8 mouse cellular contexts compared by ENCODE assay signal in the genomic region with DNA sequence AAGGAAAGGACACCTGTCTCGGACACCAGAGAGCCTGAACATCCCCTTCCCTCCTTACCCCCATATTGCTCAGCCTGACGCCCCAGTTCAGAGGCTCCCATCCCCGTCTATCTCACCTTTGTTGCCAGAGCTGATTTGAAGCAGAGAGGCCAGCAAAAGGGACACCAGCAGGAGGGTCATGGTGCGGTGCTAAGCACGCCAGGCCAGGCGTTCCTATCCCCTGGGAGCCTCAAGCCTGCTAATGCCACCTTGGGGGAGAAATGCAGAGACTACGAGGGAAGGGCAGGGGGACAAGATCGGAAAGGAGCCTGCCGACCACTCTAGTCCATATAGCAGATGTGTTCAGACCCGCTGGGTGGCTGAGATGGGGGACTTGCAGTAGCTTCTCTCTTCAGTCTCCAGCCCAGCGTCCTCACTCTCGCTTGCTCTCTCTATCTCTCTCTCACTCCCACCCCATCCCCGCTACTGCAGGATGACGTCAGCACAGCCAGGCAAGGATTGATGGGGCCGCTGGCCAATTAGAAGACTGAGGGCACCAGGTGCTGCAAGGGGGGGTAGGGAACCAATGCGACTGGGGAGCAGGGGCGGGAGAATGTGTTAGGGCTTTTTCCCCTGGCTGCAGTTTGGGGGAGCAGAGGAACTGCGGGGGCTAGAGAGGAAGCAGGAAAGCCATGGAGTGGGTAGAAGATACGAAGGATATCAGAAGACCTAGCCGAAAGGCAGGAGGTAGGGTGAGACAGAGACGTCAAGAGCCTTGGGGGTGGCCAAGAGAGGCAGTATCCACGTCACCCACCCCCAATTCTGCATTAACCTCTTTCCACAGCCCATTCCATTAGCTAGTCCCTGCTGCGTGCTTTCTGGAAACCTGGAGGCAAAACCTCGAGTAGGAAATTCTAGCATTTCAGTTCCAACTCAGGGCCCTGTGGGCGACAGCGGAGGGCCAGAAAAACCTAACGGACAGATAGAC. TPM values are rescaled to one million over a fixed set of nuclear protein-coding genes. Genes with fewer than 3 reads are reported as not detected.
DNase-seq lines count a peak whose midpoint lies in the region; ATAC-seq and TF ChIP-seq lines count a peak whose summit lies in the region.

A gene (minus strand): TSS at position 490 of the 967 bp plus-strand sequence.

- TF ChIP-seq CTCF in gastrocnemius, adult 2 months (IDR thresholded peaks at IDR 0.05), result no peak
- TF ChIP-seq CTCF in left cerebral cortex, adult 2 months (IDR thresholded peaks at IDR 0.05), result no peak

- DNase-seq in adrenal gland, adult (ENCODE audit: inconsistent age in 2 of 2, low spot score in 1 of 2), result peak; percentile 88 to 95
- peak; percentile 82 to 91 for DNase-seq in cerebellum, postnatal 4 days (ENCODE audit: low spot score in 2 of 2)
- DNase-seq in gastrocnemius, adult 2 months, result peak; percentile 81
- DNase-seq in hindlimb bud, embryonic 11.5 days (ENCODE audit: extremely low spot score, low read depth, low spot score), result peak; percentile 31
- DNase-seq in left cerebral cortex, adult 2 months (ENCODE audit: extremely low spot score in 1 of 2, low spot score in 2 of 2), result peak; percentile 92 to 95
- peak; percentile 97 for DNase-seq in right cerebral cortex, postnatal 10 days (ENCODE audit: low spot score in 2 of 2)
- DNase-seq in urinary bladder, postnatal 36 days (ENCODE audit: low spot score in 2 of 2), result peak; percentile 24 to 54

- ATAC-seq in megakaryocyte, adult 5-6 weeks (ENCODE audit: poor library complexity, severe bottlenecking), result peak; percentile 71

- intact Hi-C loops in gastrocnemius, adult 2 months (cut with DNase I), result no loop called here
- intact Hi-C loops in left cerebral cortex, adult 2 months (cut with DNase I), result loop anchor here (2.0 kb wide), 1 partner anchor 50 kb away; a partner anchor contains a TSS

- H3K4me3 ChIP-seq in gastrocnemius, adult 2 months, result peak within 1 kb of the TSS; percentile 67
- peak within 1 kb of the TSS; percentile 74 for H3K4me3 ChIP-seq in left cerebral cortex, adult 2 months

- H3K27ac ChIP-seq in gastrocnemius, adult 2 months, result no peak within 1 kb of the TSS
- peak within 1 kb of the TSS; percentile 92 for H3K27ac ChIP-seq in left cerebral cortex, adult 2 months

RNA-seq across cellular contexts. Expression of the gene that starts here (rescaled TPM):
- total RNA-seq in gastrocnemius, adult 2 months (2021), result under 1 TPM; 0.36 to 0.64 TPM
- total RNA-seq in left cerebral cortex, adult 2 months (2021), result 100 to 1,000 TPM; 393 to 399 TPM
- total RNA-seq in megakaryocyte, adult 5-6 weeks (2015), result 0.11 and 1.2 TPM in 2 replicates
- 0.51 and 0.73 TPM in 2 replicates for total RNA-seq in megakaryocyte, adult 5-6 weeks (2017)

Comparison
In these comparisons a context has a peak if more than half of its experiments do, and no peak if none do; other contexts are left out.
1. RNA of the gene that starts here (total RNA-seq): 393 to 399 TPM in left cerebral cortex, adult 2 months; 0.36 to 0.64 TPM in gastrocnemius, adult 2 months and 0.11 to 1.2 TPM in megakaryocyte, adult 5-6 weeks; every median in the first group is over 100 times any median in the second.
2. Peak in DNase-seq and H3K4me3 ChIP-seq in gastrocnemius, adult 2 months; RNA of the gene not detected or under 1 TPM.
3. DNase-seq: peak in every context shown above with its lines; median percentile 97 in right cerebral cortex, postnatal 10 days; 94 in left cerebral cortex, adult 2 months; 92 in adrenal gland, adult; 86 in cerebellum, postnatal 4 days; 81 in gastrocnemius, adult 2 months; 39 in urinary bladder, postnatal 36 days; 31 in hindlimb bud, embryonic 11.5 days.